Mouse (Mus musculus): ENCODE data around the gene Psmc3. TPM values are rescaled to one million over a fixed set of nuclear protein-coding genes. Genes with fewer than 3 reads are reported as not detected.

Gene Psmc3
- polyA plus RNA-seq, 1 experiment = 127 TPM

DNA sequence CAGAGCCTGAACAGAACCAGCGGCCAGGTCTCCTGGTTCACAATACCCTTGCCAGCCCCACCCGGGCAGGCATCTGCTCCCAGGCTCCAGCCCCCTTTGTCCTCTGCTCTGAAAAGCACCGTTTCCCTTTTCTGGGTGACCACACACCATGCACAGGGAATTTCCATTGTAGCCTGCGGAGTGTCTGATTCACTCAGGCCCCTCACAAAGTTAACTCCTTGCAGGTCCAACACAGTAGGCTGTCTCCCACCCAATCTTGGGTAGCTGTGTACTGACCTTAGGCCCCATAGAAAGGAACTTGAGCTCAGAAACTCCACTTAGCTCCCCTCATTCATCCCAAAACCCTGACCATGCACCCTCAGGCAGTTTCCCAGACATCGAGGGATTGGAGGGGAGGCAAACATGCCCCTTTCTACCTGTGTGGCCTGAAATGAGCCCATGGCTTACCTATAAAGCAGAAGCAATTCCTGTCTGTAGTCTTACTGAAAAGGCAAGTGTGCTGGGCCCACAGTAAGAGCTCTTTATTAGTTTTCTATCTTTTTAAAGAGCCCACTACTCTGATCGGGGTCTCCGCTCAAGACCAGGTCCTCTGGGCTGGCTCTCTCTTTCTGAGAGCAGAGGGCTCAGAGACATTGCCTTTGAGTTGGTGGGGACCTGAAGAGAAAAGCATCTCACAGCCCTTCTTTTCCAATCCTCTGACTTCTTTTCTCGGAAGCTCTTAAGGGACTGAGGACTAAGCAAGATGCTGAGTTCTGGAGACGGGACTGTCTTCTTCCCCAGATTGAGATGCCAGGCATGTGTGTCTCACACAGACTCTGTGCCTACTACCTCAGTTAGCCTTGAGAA lies 32.8 kb downstream of the Psmc3 start:
- Histone ChIP-seq H3K4me3 (replicated peaks) (no peak overlapping the region), H3K4me1 (peaks cover 98% of the 10 kb centered on the region), H3K9me3 (no peaks in the 10 kb centered on the region), H3K27me3 (replicated peaks) (no peaks in the 10 kb centered on the region), H3K36me3 (replicated peaks; ENCODE audit: low read length) (peaks cover 6% of the 10 kb centered on the region)
- no peak for TF ChIP-seq FLI1 (IDR thresholded peaks at IDR 0.05; ENCODE audit: low read length)

GRCm38 (mm10) chr2:91087453-91087852 lies 33.6 kb downstream of the Psmc3 start:
- Histone ChIP-seq H3K9me3 (no peaks in the 10 kb centered on the region), H3K4me1 (peaks cover 97% of the 10 kb centered on the region), H3K4me3 (replicated peaks) (peak overlapping the region; percentile 65), H3K36me3 (replicated peaks; ENCODE audit: low read length) (peaks cover 6% of the 10 kb centered on the region), H3K27me3 (replicated peaks) (no peaks in the 10 kb centered on the region)
- TF ChIP-seq FLI1 (IDR thresholded peaks at IDR 0.05; ENCODE audit: low read length) (no peak), GATA1 (IDR thresholded peaks at IDR 0.05; ENCODE audit: borderline replicate concordance, low read length) (no peak)

DNA sequence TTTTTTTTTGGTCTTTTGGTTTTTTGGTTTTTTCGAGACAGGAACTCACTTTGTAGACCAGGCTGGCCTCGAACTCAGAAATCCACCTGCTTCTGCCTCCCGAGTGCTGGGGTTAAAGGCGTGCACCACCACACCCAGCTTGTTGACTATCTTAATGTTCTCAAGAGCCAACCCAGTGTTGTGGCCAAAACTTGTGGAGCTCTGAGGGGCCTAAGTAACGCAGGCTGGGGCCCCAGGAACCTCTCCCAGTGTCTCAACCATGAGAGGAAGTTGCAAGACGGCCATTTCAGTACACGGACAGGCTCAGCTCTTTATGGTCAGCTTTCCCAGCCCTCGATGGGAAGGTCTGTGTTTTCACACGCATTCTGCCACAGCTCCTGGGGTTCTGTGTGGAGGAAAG lies 35.2 kb downstream of the Psmc3 start:
- peaks cover 95% of the 10 kb centered on the region for H3K4me1 ChIP-seq
- peaks cover 8% of the 10 kb centered on the region for H3K36me3 ChIP-seq (replicated peaks; ENCODE audit: low read length)
- TF ChIP-seq FLI1 (IDR thresholded peaks at IDR 0.05; ENCODE audit: low read length) (no peak), GATA1 (IDR thresholded peaks at IDR 0.05; ENCODE audit: borderline replicate concordance, low read length) (no peak)
- H3K4me3 ChIP-seq (replicated peaks) = peak overlapping the region; percentile 47
- H3K9me3 ChIP-seq = no peaks in the 10 kb centered on the region
- no peaks in the 10 kb centered on the region for H3K27me3 ChIP-seq (replicated peaks)

- H3K36me3 ChIP-seq (replicated peaks; ENCODE audit: low read length) = peaks cover 9% of the 10 kb centered on the region
- H3K4me3 ChIP-seq (replicated peaks) = no peak overlapping the region
- H3K9me3 ChIP-seq = no peaks in the 10 kb centered on the region
- no peak for TF ChIP-seq FLI1 (IDR thresholded peaks at IDR 0.05; ENCODE audit: low read length)
- TF ChIP-seq GATA1 (IDR thresholded peaks at IDR 0.05; ENCODE audit: borderline replicate concordance, low read length) = no peak
- H3K27me3 ChIP-seq (replicated peaks) = no peaks in the 10 kb centered on the region
- peaks cover 95% of the 10 kb centered on the region for H3K4me1 ChIP-seq
Observed at GRCm38 (mm10) chr2:91090208-91090607, 36.4 kb downstream of the Psmc3 start.

GRCm38 (mm10) chr2:91090827-91091226 lies 37.0 kb downstream of the Psmc3 start:
- no peak overlapping the region for H3K4me3 ChIP-seq (replicated peaks)
- peaks cover 95% of the 10 kb centered on the region for H3K4me1 ChIP-seq
- H3K9me3 ChIP-seq = no peaks in the 10 kb centered on the region
- peaks cover 9% of the 10 kb centered on the region for H3K36me3 ChIP-seq (replicated peaks; ENCODE audit: low read length)
- H3K27me3 ChIP-seq (replicated peaks) = no peaks in the 10 kb centered on the region
- TF ChIP-seq FLI1 (IDR thresholded peaks at IDR 0.05; ENCODE audit: low read length) = no peak
- TF ChIP-seq GATA1 (IDR thresholded peaks at IDR 0.05; ENCODE audit: borderline replicate concordance, low read length) = no peak

DNA sequence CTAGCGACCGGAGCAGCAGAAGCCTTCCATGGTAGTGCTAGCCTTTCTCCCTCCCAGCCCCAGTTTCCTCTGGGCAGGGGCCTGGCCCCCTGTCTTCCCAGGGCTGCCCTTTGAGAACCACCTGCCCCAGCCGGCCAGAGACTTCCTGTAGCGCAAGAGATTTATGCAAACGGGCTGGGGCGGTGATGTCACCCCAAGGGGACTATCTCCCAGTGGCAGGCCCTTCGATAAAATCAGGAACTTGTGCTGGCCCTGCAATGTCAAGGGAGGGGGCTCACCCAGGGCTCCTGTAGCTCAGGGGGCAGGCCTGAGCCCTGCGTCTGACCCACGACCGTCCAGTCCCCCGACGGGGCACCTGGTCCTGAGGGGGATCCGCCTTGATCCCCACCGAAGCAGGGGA lies 42.7 kb downstream of the Psmc3 start:
- Histone ChIP-seq H3K4me3 (replicated peaks) (peak overlapping the region; percentile 87), H3K36me3 (replicated peaks; ENCODE audit: low read length) (peaks cover 19% of the 10 kb centered on the region), H3K27me3 (replicated peaks) (no peaks in the 10 kb centered on the region), H3K4me1 (peaks cover 91% of the 10 kb centered on the region), H3K9me3 (no peaks in the 10 kb centered on the region)
- TF ChIP-seq FLI1 (IDR thresholded peaks at IDR 0.05; ENCODE audit: low read length) (no peak), GATA1 (IDR thresholded peaks at IDR 0.05; ENCODE audit: borderline replicate concordance, low read length) (no peak)

- Histone ChIP-seq H3K27me3 (replicated peaks) (no peaks in the 10 kb centered on the region), H3K36me3 (replicated peaks; ENCODE audit: low read length) (peaks cover 24% of the 10 kb centered on the region), H3K4me1 (peaks cover 91% of the 10 kb centered on the region), H3K4me3 (replicated peaks) (peak overlapping the region; percentile 87), H3K9me3 (no peaks in the 10 kb centered on the region)
- TF ChIP-seq GATA1 (IDR thresholded peaks at IDR 0.05; ENCODE audit: borderline replicate concordance, low read length) = no peak
- TF ChIP-seq FLI1 (IDR thresholded peaks at IDR 0.05; ENCODE audit: low read length) = no peak
Observed at GRCm38 (mm10) chr2:91097015-91097414, 43.2 kb downstream of the Psmc3 start.

GRCm38 (mm10) chr2:91098156-91098555 lies 44.3 kb downstream of the Psmc3 start:
- Histone ChIP-seq H3K27me3 (replicated peaks) (no peaks in the 10 kb centered on the region), H3K4me1 (peaks cover 85% of the 10 kb centered on the region), H3K36me3 (replicated peaks; ENCODE audit: low read length) (peaks cover 34% of the 10 kb centered on the region), H3K4me3 (replicated peaks) (peak overlapping the region; percentile 87), H3K9me3 (no peaks in the 10 kb centered on the region)
- no peak for TF ChIP-seq GATA1 (IDR thresholded peaks at IDR 0.05; ENCODE audit: borderline replicate concordance, low read length)
- no peak for TF ChIP-seq FLI1 (IDR thresholded peaks at IDR 0.05; ENCODE audit: low read length)

DNA sequence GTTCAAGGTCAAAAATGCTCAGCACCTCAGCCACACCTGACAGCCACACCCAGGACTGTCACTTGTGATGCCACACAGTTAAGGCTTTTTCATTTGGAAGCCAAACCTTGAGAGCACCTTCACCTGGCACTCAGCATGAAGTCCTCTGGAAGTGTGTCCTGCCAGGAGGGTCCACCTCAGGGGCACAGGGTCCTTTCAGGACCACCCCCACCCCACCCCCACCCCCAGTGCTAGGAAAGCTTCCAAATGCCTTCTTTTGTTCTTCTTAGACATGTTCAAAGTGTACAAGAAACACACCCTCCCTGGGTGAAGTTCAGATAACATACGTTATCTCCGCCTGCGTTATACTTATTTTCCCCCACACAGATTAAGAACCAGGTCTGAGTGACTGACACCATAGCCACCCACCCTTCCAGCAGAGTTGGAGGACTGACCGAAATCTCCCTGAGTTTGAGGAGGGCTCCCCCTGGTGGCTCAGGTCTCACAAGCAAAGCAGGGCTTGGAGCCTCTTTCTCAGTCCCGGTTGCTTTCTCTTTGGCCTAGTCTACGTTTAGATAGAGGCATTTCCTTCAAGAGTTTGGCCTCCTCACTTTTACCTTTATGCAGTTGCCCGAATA lies 47.4 kb downstream of the Psmc3 start:
- peaks cover 49% of the 10 kb centered on the region for H3K36me3 ChIP-seq (replicated peaks; ENCODE audit: low read length)

DNA sequence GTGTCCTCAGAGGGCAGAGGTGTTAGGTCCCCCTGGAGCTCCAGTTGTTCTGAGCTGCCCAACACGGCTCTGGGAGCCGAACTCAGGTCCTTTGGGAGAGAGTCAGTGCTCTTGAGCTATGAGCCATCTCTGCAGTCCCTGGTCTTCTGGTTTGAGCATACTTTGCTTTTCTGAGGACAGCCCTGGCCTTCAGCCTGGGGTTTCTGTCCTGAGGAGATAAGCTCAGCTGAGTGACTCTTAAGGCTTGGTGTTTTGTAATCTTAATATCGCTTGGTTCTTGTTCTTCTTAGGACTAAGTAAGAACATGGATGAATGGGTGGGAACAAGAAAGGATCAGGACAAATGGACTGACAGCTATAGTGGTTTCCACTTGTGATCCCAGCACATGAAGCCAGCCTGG lies 54.3 kb downstream of the Psmc3 start:
- peaks cover 54% of the 10 kb centered on the region for H3K36me3 ChIP-seq (replicated peaks; ENCODE audit: low read length)
- TF ChIP-seq GATA1 (IDR thresholded peaks at IDR 0.05; ENCODE audit: borderline replicate concordance, low read length) (no peak), FLI1 (IDR thresholded peaks at IDR 0.05; ENCODE audit: low read length) (no peak)
- H3K4me1 ChIP-seq = peaks cover 67% of the 10 kb centered on the region

More for the DNA sequence above, 47.4 kb downstream of the Psmc3 start:
- TF ChIP-seq FLI1 (IDR thresholded peaks at IDR 0.05; ENCODE audit: low read length) (no peak), GATA1 (IDR thresholded peaks at IDR 0.05; ENCODE audit: borderline replicate concordance, low read length) (no peak)
- H3K4me1 ChIP-seq = peaks cover 71% of the 10 kb centered on the region
- H3K27me3 ChIP-seq (replicated peaks) = no peaks in the 10 kb centered on the region
- no peaks in the 10 kb centered on the region for H3K9me3 ChIP-seq
- peak overlapping the region; percentile 15 for H3K4me3 ChIP-seq (replicated peaks)

More for the DNA sequence above, 54.3 kb downstream of the Psmc3 start:
- H3K4me3 ChIP-seq (replicated peaks) = no peak overlapping the region
- H3K9me3 ChIP-seq = no peaks in the 10 kb centered on the region
- no peaks in the 10 kb centered on the region for H3K27me3 ChIP-seq (replicated peaks)

All from megakaryocyte, embryonic 14.5 days (primary cell).